Comparison of ENCODE assay signal across 12 mouse cellular contexts in genomic region chr4:149906921-149907320, GRCm38 (mm10).
"Had no signal": no experiment of that assay in that cellular context is flagged by ENCODE, and none has a peak within 500 bp of the region (broad histone marks: within the 10 kb centered on the region; RNA-seq: fewer than 3 reads in every experiment).

No protein-coding gene starts in this region.

- DNase-seq: kidney, adult 18-20 months; kidney, postnatal 10 days; kidney, postnatal 4 days; lung, adult 18-20 months; right cerebral cortex, postnatal 14 days; thymus, adult 18-20 months; thymus, postnatal 14 days had no signal

- H3K36me3 ChIP-seq: midbrain, embryonic 13.5 days had no signal

- H3K9me3 ChIP-seq: limb, embryonic 13.5 days; midbrain, embryonic 13.5 days; neural tube, embryonic 12.5 days had no signal

- H3K27ac ChIP-seq: layer of hippocampus, adult 2 months; limb, embryonic 13.5 days; liver, embryonic 14.5 days; midbrain, embryonic 13.5 days; neural tube, embryonic 12.5 days had no signal

- H3K4me3 ChIP-seq: layer of hippocampus, adult 2 months; limb, embryonic 13.5 days; midbrain, embryonic 13.5 days; neural tube, embryonic 12.5 days had no signal

- H3K4me2 ChIP-seq: limb, embryonic 13.5 days; midbrain, embryonic 13.5 days; neural tube, embryonic 12.5 days had no signal

- H3K27me3 ChIP-seq: limb, embryonic 13.5 days; midbrain, embryonic 13.5 days; neural tube, embryonic 12.5 days had no signal

- H3K9ac ChIP-seq: limb, embryonic 13.5 days; liver, embryonic 14.5 days; midbrain, embryonic 13.5 days; neural tube, embryonic 12.5 days had no signal

- ATAC-seq: midbrain, embryonic 13.5 days had no signal
